In the genomic region with DNA sequence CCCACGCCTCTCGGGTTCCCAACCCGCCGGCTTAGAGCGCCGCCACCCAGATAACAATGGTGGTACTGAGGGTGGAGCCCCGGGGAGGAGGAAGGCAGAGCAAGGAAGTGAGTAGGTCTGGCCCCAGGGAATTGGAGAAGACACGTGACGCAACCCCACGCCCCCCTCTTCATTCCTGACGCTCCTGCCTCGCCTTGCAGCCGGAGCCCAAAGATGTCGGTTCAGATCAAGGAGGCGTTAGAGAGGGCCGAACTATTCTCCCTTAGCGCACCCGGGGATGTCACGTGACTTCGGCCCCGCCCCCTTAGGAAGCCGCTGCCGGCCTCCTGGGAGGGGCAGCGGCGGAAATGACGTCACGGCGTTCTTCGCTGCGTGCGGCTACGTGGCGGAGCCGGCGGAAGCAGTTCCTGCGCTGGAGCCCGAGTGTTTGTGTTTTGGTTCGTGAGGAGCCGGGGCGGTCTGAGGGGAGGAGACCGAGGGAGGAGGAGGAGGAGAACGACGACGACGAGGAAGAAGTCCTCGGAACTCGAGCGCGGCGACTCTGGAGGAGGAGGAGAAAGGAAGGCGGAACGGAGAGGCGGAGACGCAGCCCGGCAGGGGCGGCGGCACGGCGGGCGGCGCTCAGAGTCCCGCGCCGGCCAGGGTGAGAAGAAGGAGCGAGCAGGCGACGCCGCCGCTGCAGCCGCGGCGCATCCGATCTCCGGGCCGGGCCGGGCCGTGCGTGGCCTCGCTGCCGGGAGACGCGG, we compare ENCODE assay signal across 8 mouse cellular contexts. TPM values are rescaled to one million over a fixed set of nuclear protein-coding genes. Genes with fewer than 3 reads are reported as not detected.
DNase-seq lines count a peak whose midpoint lies in the region; ATAC-seq and TF ChIP-seq lines count a peak whose summit lies in the region.

A gene (plus strand): TSS at position 377 of the 746 bp plus-strand sequence.

- in situ Hi-C loops in Patski (cut with MboI; ENCODE audit: low pct_unique_long_range_greater_than_20kb), result no loop called here

- H3K27ac ChIP-seq in hindbrain, embryonic 13.5 days, result peak within 1 kb of the TSS; percentile 99

- peaks cover 28% of the 10 kb centered on the region for H3K4me1 ChIP-seq in hindbrain, embryonic 13.5 days (replicated peaks)

- peak; percentile 92 for ATAC-seq in Patski
- ATAC-seq in hindbrain, embryonic 13.5 days (ENCODE audit: low FRiP score), result peak; percentile 98

- H3K4me3 ChIP-seq in hindbrain, embryonic 13.5 days, result peak within 1 kb of the TSS; percentile 95

- TF ChIP-seq CTCF in Patski (IDR thresholded peaks at IDR 0.05), result no peak

- no peaks in the 10 kb centered on the region for H3K9me3 ChIP-seq in hindbrain, embryonic 13.5 days

- H3K9ac ChIP-seq in hindbrain, embryonic 13.5 days, result peak within 1 kb of the TSS; percentile 97

- peak within 1 kb of the TSS; percentile 86 for H3K4me2 ChIP-seq in hindbrain, embryonic 13.5 days

- CTCF ChIA-PET in Patski (lab: Charles Lee), result interaction anchor here (1.4 kb wide), 1 partner anchor 24 kb away, joined by 6 read pairs; no protein-coding TSS in a partner anchor

- no peaks in the 10 kb centered on the region for H3K27me3 ChIP-seq in Patski
- H3K27me3 ChIP-seq in hindbrain, embryonic 13.5 days, result no peaks in the 10 kb centered on the region

- DNase-seq in Patski (ENCODE audit: low read depth, low spot score), result peak; percentile 87
- DNase-seq in cerebellum, postnatal 14 days, result peak; percentile 100
- peak; percentile 98 to 99 for DNase-seq in frontal cortex, postnatal 14 days (ENCODE audit: low spot score in 2 of 2)
- peak; percentile 98 to 99 for DNase-seq in layer of hippocampus, postnatal 25 days (ENCODE audit: extremely low spot score in 1 of 2, low spot score in 1 of 2)
- peak; percentile 100 for DNase-seq in lung, postnatal 25 days (ENCODE audit: low spot score)
- peak; percentile 100 for DNase-seq in retina, embryonic 14.5 days (ENCODE audit: low spot score)
- peak; percentile 100 for DNase-seq in thymus, postnatal 4 days

- H3K36me3 ChIP-seq in hindbrain, embryonic 13.5 days, result no peaks in the 10 kb centered on the region

- under 1% methylated on average over 81 of the region's 82 CpGs for WGBS in hindbrain, embryonic 13.5 days

- POLR2A ChIA-PET in Patski (lab: Charles Lee), result no interaction called here

RNA-seq across cellular contexts. Expression of the gene that starts here (rescaled TPM):
- 93.7 TPM for polyA plus RNA-seq in Patski (2021)
- polyA plus RNA-seq in hindbrain, embryonic 13.5 days (2015; fragmentation: Nextera tagmentation; extraction: Ambion mirVana), result 97.0 and 102 TPM in 2 replicates
- 100 to 1,000 TPM; 119 to 126 TPM for total RNA-seq in layer of hippocampus, postnatal 25 days (2021)

Comparison
In these comparisons a context has a peak if more than half of its experiments do, and no peak if none do; other contexts are left out.
1. Peak in every context shown above with its lines: DNase-seq, ATAC-seq, H3K4me3 ChIP-seq and H3K27ac ChIP-seq.